Mouse (Mus musculus): ENCODE data around the gene Gapvd1. TPM values are rescaled to one million over a fixed set of nuclear protein-coding genes. Genes with fewer than 3 reads are reported as not detected.

Gapvd1 gene
- polyA plus RNA-seq, 1 experiment = 19.0 TPM

GRCm38 (mm10) chr2:34645851-34646540, 109.0 kb downstream of the Gapvd1 start:
- peaks cover 16% of the 10 kb centered on the region for H3K4me1 ChIP-seq (ENCODE audit: control insufficient read depth, insufficient read depth, low read length)
- no peak for TF ChIP-seq CTCF (IDR thresholded peaks at IDR 0.05; ENCODE audit: control insufficient read depth, insufficient read depth, insufficient replicate concordance, low read depth, low read length)
- H3K27ac ChIP-seq (ENCODE audit: control insufficient read depth, insufficient read depth, low read depth, low read length) = no peak overlapping the region
- H3K27me3 ChIP-seq (ENCODE audit: control insufficient read depth, insufficient read depth, low read length) = no peaks in the 10 kb centered on the region
- peak overlapping the region; percentile 80 for H3K4me3 ChIP-seq (ENCODE audit: control insufficient read depth, low read depth, low read length)
- no peaks in the 10 kb centered on the region for H3K36me3 ChIP-seq (ENCODE audit: control insufficient read depth, insufficient read depth, low read length)

- TF ChIP-seq CTCF (IDR thresholded peaks at IDR 0.05; ENCODE audit: control insufficient read depth, insufficient read depth, insufficient replicate concordance, low read depth, low read length) = peak; percentile 69; the same call in 1 of the 2 replicates
- no peak for TF ChIP-seq POLR2A (IDR thresholded peaks at IDR 0.05; ENCODE audit: control insufficient read depth, low read depth, low read length)
These were observed 110.2 kb downstream of the Gapvd1 start for GRCm38 (mm10) chr2:34644571-34645526.

GRCm38 (mm10) chr2:34642351-34642750, 112.7 kb downstream of the Gapvd1 start:
- no peaks in the 10 kb centered on the region for H3K27me3 ChIP-seq (ENCODE audit: control insufficient read depth, insufficient read depth, low read length)
- peaks cover 22% of the 10 kb centered on the region for H3K4me1 ChIP-seq (ENCODE audit: control insufficient read depth, insufficient read depth, low read length)
- TF ChIP-seq POLR2A (IDR thresholded peaks at IDR 0.05; ENCODE audit: control insufficient read depth, low read depth, low read length) (no peak), CTCF (IDR thresholded peaks at IDR 0.05; ENCODE audit: control insufficient read depth, insufficient read depth, insufficient replicate concordance, low read depth, low read length) (peak; percentile 89; the same call in 1 of the 2 replicates)
- no peaks in the 10 kb centered on the region for H3K36me3 ChIP-seq (ENCODE audit: control insufficient read depth, insufficient read depth, low read length)
- H3K27ac ChIP-seq (ENCODE audit: control insufficient read depth, insufficient read depth, low read depth, low read length) = no peak overlapping the region
- H3K4me3 ChIP-seq (ENCODE audit: control insufficient read depth, low read depth, low read length) = no peak overlapping the region

More at GRCm38 (mm10) chr2:34644571-34645526, 110.2 kb downstream of the Gapvd1 start:
- Histone ChIP-seq H3K4me1 (ENCODE audit: control insufficient read depth, insufficient read depth, low read length) (peaks cover 16% of the 10 kb centered on the region), H3K4me3 (ENCODE audit: control insufficient read depth, low read depth, low read length) (no peak overlapping the region; the same call in 1 of the 2 replicates), H3K27ac (ENCODE audit: control insufficient read depth, insufficient read depth, low read depth, low read length) (no peak overlapping the region), H3K27me3 (ENCODE audit: control insufficient read depth, insufficient read depth, low read length) (no peaks in the 10 kb centered on the region), H3K36me3 (ENCODE audit: control insufficient read depth, insufficient read depth, low read length) (no peaks in the 10 kb centered on the region)

GRCm38 (mm10) chr2:34639725-34640124, 115.3 kb downstream of the Gapvd1 start:
- Histone ChIP-seq H3K4me1 (ENCODE audit: control insufficient read depth, insufficient read depth, low read length) (peaks cover 7% of the 10 kb centered on the region), H3K27me3 (ENCODE audit: control insufficient read depth, insufficient read depth, low read length) (no peaks in the 10 kb centered on the region), H3K36me3 (ENCODE audit: control insufficient read depth, insufficient read depth, low read length) (no peaks in the 10 kb centered on the region), H3K27ac (ENCODE audit: control insufficient read depth, insufficient read depth, low read depth, low read length) (no peak overlapping the region), H3K4me3 (ENCODE audit: control insufficient read depth, low read depth, low read length) (no peak overlapping the region)
- TF ChIP-seq POLR2A (IDR thresholded peaks at IDR 0.05; ENCODE audit: control insufficient read depth, low read depth, low read length) (no peak), CTCF (IDR thresholded peaks at IDR 0.05; ENCODE audit: control insufficient read depth, insufficient read depth, insufficient replicate concordance, low read depth, low read length) (no peak)

GRCm38 (mm10) chr2:34638955-34639650, 115.9 kb downstream of the Gapvd1 start:
- Histone ChIP-seq H3K4me3 (ENCODE audit: control insufficient read depth, low read depth, low read length) (peak overlapping the region; percentile 65), H3K27ac (ENCODE audit: control insufficient read depth, insufficient read depth, low read depth, low read length) (no peak overlapping the region), H3K36me3 (ENCODE audit: control insufficient read depth, insufficient read depth, low read length) (no peaks in the 10 kb centered on the region), H3K4me1 (ENCODE audit: control insufficient read depth, insufficient read depth, low read length) (peaks cover 6% of the 10 kb centered on the region), H3K27me3 (ENCODE audit: control insufficient read depth, insufficient read depth, low read length) (no peaks in the 10 kb centered on the region)
- no peak for TF ChIP-seq POLR2A (IDR thresholded peaks at IDR 0.05; ENCODE audit: control insufficient read depth, low read depth, low read length)
- peak; percentile 77; the same call in 1 of the 2 replicates for TF ChIP-seq CTCF (IDR thresholded peaks at IDR 0.05; ENCODE audit: control insufficient read depth, insufficient read depth, insufficient replicate concordance, low read depth, low read length)

- TF ChIP-seq POLR2A (IDR thresholded peaks at IDR 0.05; ENCODE audit: control insufficient read depth, low read depth, low read length) (no peak), CTCF (IDR thresholded peaks at IDR 0.05; ENCODE audit: control insufficient read depth, insufficient read depth, insufficient replicate concordance, low read depth, low read length) (no peak)
- no peaks in the 10 kb centered on the region for H3K36me3 ChIP-seq (ENCODE audit: control insufficient read depth, insufficient read depth, low read length)
- no peaks in the 10 kb centered on the region for H3K27me3 ChIP-seq (ENCODE audit: control insufficient read depth, insufficient read depth, low read length)
- H3K4me1 ChIP-seq (ENCODE audit: control insufficient read depth, insufficient read depth, low read length) = peaks cover 6% of the 10 kb centered on the region
- no peak overlapping the region for H3K27ac ChIP-seq (ENCODE audit: control insufficient read depth, insufficient read depth, low read depth, low read length)
- H3K4me3 ChIP-seq (ENCODE audit: control insufficient read depth, low read depth, low read length) = no peak overlapping the region
These were observed 119.5 kb downstream of the Gapvd1 start for GRCm38 (mm10) chr2:34635249-34636165.
